Mouse (Mus musculus): ENCODE measurements around the gene Mlst8. TPM values are rescaled to one million over a fixed set of nuclear protein-coding genes. Genes with fewer than 3 reads are reported as not detected.

Gene Mlst8
- polyA plus RNA-seq, 1 experiment from 2014 or later, result 29.8 TPM

- Histone ChIP-seq H3K36me3 (ENCODE audit: control insufficient read depth, insufficient read depth, low read length) (peaks cover 37% of the 10 kb centered on the region), H3K27me3 (ENCODE audit: control insufficient read depth, insufficient read depth, low read depth, low read length) (no peaks in the 10 kb centered on the region), H3K27ac (ENCODE audit: low read length) (no peak overlapping the region), H3K4me2 (ENCODE audit: low read depth, low read length) (no peak overlapping the region), H3K4me1 (replicated peaks; ENCODE audit: control insufficient read depth, insufficient read depth, low read length) (0 out of 2 replicates have a peak, but pooled peaks cover 2% of the 10 kb centered on the region), H3K9me3 (ENCODE audit: control insufficient read depth, low read length) (no peaks in the 10 kb centered on the region), H3K9ac (ENCODE audit: low read length) (no peak overlapping the region), H3K4me3 (ENCODE audit: low read length) (no peak overlapping the region)
- 75% methylated on average over 12 of the region's 12 CpGs for WGBS
- no peak for ATAC-seq (ENCODE audit: low read depth)
Measured at GRCm38 (mm10) chr17:24507806-24508460, 29.1 kb upstream of the Mlst8 start.

GRCm38 (mm10) chr17:24507129-24507664 lies 28.3 kb upstream of the Mlst8 start:
- Histone ChIP-seq H3K27me3 (ENCODE audit: control insufficient read depth, insufficient read depth, low read depth, low read length) (no peaks in the 10 kb centered on the region), H3K4me3 (ENCODE audit: low read length) (no peak overlapping the region), H3K4me2 (ENCODE audit: low read depth, low read length) (no peak overlapping the region), H3K9ac (ENCODE audit: low read length) (no peak overlapping the region), H3K9me3 (ENCODE audit: control insufficient read depth, low read length) (no peaks in the 10 kb centered on the region), H3K36me3 (ENCODE audit: control insufficient read depth, insufficient read depth, low read length) (peaks cover 37% of the 10 kb centered on the region), H3K27ac (ENCODE audit: low read length) (no peak overlapping the region), H3K4me1 (replicated peaks; ENCODE audit: control insufficient read depth, insufficient read depth, low read length) (0 out of 2 replicates have a peak, but pooled peaks cover 2% of the 10 kb centered on the region)
- 38% methylated on average over 18 of the region's 19 CpGs for WGBS
- peak; percentile 6; the same call in 1 of the 2 replicates for ATAC-seq (ENCODE audit: low read depth)

GRCm38 (mm10) chr17:24506332-24507070 lies 27.6 kb upstream of the Mlst8 start:
- H3K9ac ChIP-seq (ENCODE audit: low read length), result peak overlapping the region; percentile 57; the same call in 1 of the 2 replicates
- peaks cover 31% of the 10 kb centered on the region for H3K36me3 ChIP-seq (ENCODE audit: control insufficient read depth, insufficient read depth, low read length)
- H3K4me3 ChIP-seq (ENCODE audit: low read length), result peak overlapping the region; percentile 3; the same call in 1 of the 2 replicates
- H3K4me1 ChIP-seq (replicated peaks; ENCODE audit: control insufficient read depth, insufficient read depth, low read length), result 0 out of 2 replicates have a peak, but pooled peaks cover 2% of the 10 kb centered on the region
- ATAC-seq (ENCODE audit: low read depth), result peak; percentile 40; the same call in 1 of the 2 replicates
- H3K9me3 ChIP-seq (ENCODE audit: control insufficient read depth, low read length), result no peaks in the 10 kb centered on the region
- H3K27ac ChIP-seq (ENCODE audit: low read length), result no peak overlapping the region
- H3K4me2 ChIP-seq (ENCODE audit: low read depth, low read length), result peak overlapping the region; percentile 43; the same call in 1 of the 2 replicates
- no peaks in the 10 kb centered on the region for H3K27me3 ChIP-seq (ENCODE audit: control insufficient read depth, insufficient read depth, low read depth, low read length)
- WGBS, result 29% methylated on average over 36 of the region's 36 CpGs

- Histone ChIP-seq H3K27me3 (ENCODE audit: control insufficient read depth, insufficient read depth, low read depth, low read length) (no peaks in the 10 kb centered on the region), H3K9ac (ENCODE audit: low read length) (no peak overlapping the region), H3K4me2 (ENCODE audit: low read depth, low read length) (no peak overlapping the region), H3K27ac (ENCODE audit: low read length) (no peak overlapping the region), H3K4me3 (ENCODE audit: low read length) (no peak overlapping the region), H3K9me3 (ENCODE audit: control insufficient read depth, low read length) (no peaks in the 10 kb centered on the region), H3K36me3 (ENCODE audit: control insufficient read depth, insufficient read depth, low read length) (peaks cover 21% of the 10 kb centered on the region), H3K4me1 (replicated peaks; ENCODE audit: control insufficient read depth, insufficient read depth, low read length) (0 out of 2 replicates have a peak, but pooled peaks cover 2% of the 10 kb centered on the region)
- ATAC-seq (ENCODE audit: low read depth), result no peak
- 88% methylated on average over 30 of the region's 30 CpGs for WGBS
Measured at GRCm38 (mm10) chr17:24505286-24505955, 26.5 kb upstream of the Mlst8 start.

- H3K9ac ChIP-seq (ENCODE audit: low read length), result no peak overlapping the region
- 80% methylated on average over 10 of the region's 10 CpGs for WGBS
- H3K4me2 ChIP-seq (ENCODE audit: low read depth, low read length), result no peak overlapping the region
- H3K4me3 ChIP-seq (ENCODE audit: low read length), result no peak overlapping the region
- H3K36me3 ChIP-seq (ENCODE audit: control insufficient read depth, insufficient read depth, low read length), result peaks cover 8% of the 10 kb centered on the region
- no peaks in the 10 kb centered on the region for H3K9me3 ChIP-seq (ENCODE audit: control insufficient read depth, low read length)
- H3K4me1 ChIP-seq (replicated peaks; ENCODE audit: control insufficient read depth, insufficient read depth, low read length), result 0 out of 2 replicates have a peak, but pooled peaks cover 2% of the 10 kb centered on the region
- no peak for ATAC-seq (ENCODE audit: low read depth)
- no peak overlapping the region for H3K27ac ChIP-seq (ENCODE audit: low read length)
- no peaks in the 10 kb centered on the region for H3K27me3 ChIP-seq (ENCODE audit: control insufficient read depth, insufficient read depth, low read depth, low read length)
Measured at GRCm38 (mm10) chr17:24504085-24504484, 25.2 kb upstream of the Mlst8 start.

- no peak overlapping the region for H3K27ac ChIP-seq (ENCODE audit: low read length)
- H3K4me1 ChIP-seq (replicated peaks; ENCODE audit: control insufficient read depth, insufficient read depth, low read length), result 0 out of 2 replicates have a peak, but pooled peaks cover 2% of the 10 kb centered on the region
- no peaks in the 10 kb centered on the region for H3K27me3 ChIP-seq (ENCODE audit: control insufficient read depth, insufficient read depth, low read depth, low read length)
- no peak for ATAC-seq (ENCODE audit: low read depth)
- H3K9me3 ChIP-seq (ENCODE audit: control insufficient read depth, low read length), result no peaks in the 10 kb centered on the region
- H3K36me3 ChIP-seq (ENCODE audit: control insufficient read depth, insufficient read depth, low read length), result no peaks in the 10 kb centered on the region
- H3K4me3 ChIP-seq (ENCODE audit: low read length), result no peak overlapping the region
- no peak overlapping the region for H3K9ac ChIP-seq (ENCODE audit: low read length)
- 38% methylated on average over 11 of the region's 11 CpGs for WGBS
- no peak overlapping the region for H3K4me2 ChIP-seq (ENCODE audit: low read depth, low read length)
Measured at GRCm38 (mm10) chr17:24502208-24502607, 23.3 kb upstream of the Mlst8 start.

GRCm38 (mm10) chr17:24496026-24496425 lies 17.1 kb upstream of the Mlst8 start:
- Histone ChIP-seq H3K27me3 (ENCODE audit: control insufficient read depth, insufficient read depth, low read depth, low read length) (peaks cover 2% of the 10 kb centered on the region; the same call in 1 of the 2 replicates), H3K36me3 (ENCODE audit: control insufficient read depth, insufficient read depth, low read length) (no peaks in the 10 kb centered on the region), H3K27ac (ENCODE audit: low read length) (no peak overlapping the region), H3K4me2 (ENCODE audit: low read depth, low read length) (no peak overlapping the region), H3K9me3 (ENCODE audit: control insufficient read depth, low read length) (no peaks in the 10 kb centered on the region), H3K4me3 (ENCODE audit: low read length) (no peak overlapping the region), H3K4me1 (replicated peaks; ENCODE audit: control insufficient read depth, insufficient read depth, low read length) (no peaks in the 10 kb centered on the region), H3K9ac (ENCODE audit: low read length) (no peak overlapping the region)
- WGBS, result 81% methylated on average over 1 of the region's 1 CpGs
- ATAC-seq (ENCODE audit: low read depth), result no peak

- ATAC-seq (ENCODE audit: low read depth), result no peak
- no peak overlapping the region for H3K4me3 ChIP-seq (ENCODE audit: low read length)
- H3K36me3 ChIP-seq (ENCODE audit: control insufficient read depth, insufficient read depth, low read length), result no peaks in the 10 kb centered on the region
- H3K4me2 ChIP-seq (ENCODE audit: low read depth, low read length), result no peak overlapping the region
- H3K27me3 ChIP-seq (ENCODE audit: control insufficient read depth, insufficient read depth, low read depth, low read length), result peaks cover 2% of the 10 kb centered on the region
- H3K27ac ChIP-seq (ENCODE audit: low read length), result no peak overlapping the region
- no peaks in the 10 kb centered on the region for H3K4me1 ChIP-seq (replicated peaks; ENCODE audit: control insufficient read depth, insufficient read depth, low read length)
- no peak overlapping the region for H3K9ac ChIP-seq (ENCODE audit: low read length)
- 73% methylated on average over 3 of the region's 3 CpGs for WGBS
- H3K9me3 ChIP-seq (ENCODE audit: control insufficient read depth, low read length), result no peaks in the 10 kb centered on the region
Measured at GRCm38 (mm10) chr17:24495443-24495842, 16.6 kb upstream of the Mlst8 start.
